Mouse (Mus musculus) liver, postnatal 0 days (tissue): ENCODE measurements around the gene Psap.

ENCODE experiments used
- CTCF ChIP-seq: sonication (generic); IDR thresholded peaks from 2 replicates; pipeline ENCODE4 v1.5.1; 2016; ENCODE audit warnings: antibody characterized with exemption, low read depth
- EP300 ChIP-seq: IDR thresholded peaks from 2 replicates; pipeline ENCODE4 v1.6.1; 2016; ENCODE audit warnings: antibody characterized with exemption, low read depth, mild to moderate bottlenecking

GRCm38 (mm10) chr10:60240416-60240815 is 37.0 kb upstream of the Psap start:
- TF ChIP-seq CTCF (no peak), EP300 (no peak)
